Mouse (Mus musculus) CH12.LX (cell line): ENCODE data around the gene Asic1.

Experiments
- CHD1 ChIP-seq: IDR thresholded peaks from 2 replicates; pipeline ENCODE4 v1.6.1; 2012; ENCODE audit warnings: low read depth, low read length, improper control_type of control experiment, inconsistent platforms
- CTCF ChIP-seq, 2 experiments: IDR thresholded peaks in 1 of 2; conservative IDR thresholded peaks in 1 of 2; 2 replicates each; pipeline ENCODE4 v1.5.1; 2011 to 2012; ENCODE audit warnings: low read depth in 2 of 2, low read length in 2 of 2, improper control_type of control experiment in 1 of 2, inconsistent platforms in 1 of 2, mild to moderate bottlenecking in 1 of 2, moderate library complexity in 1 of 2
- ELF1 ChIP-seq: IDR thresholded peaks from 2 replicates; pipeline ENCODE4 v1.6.1; 2014; ENCODE audit warnings: low read depth, mild to moderate bottlenecking, inconsistent platforms, low read length, improper control_type of control experiment
- EP300 ChIP-seq: IDR thresholded peaks from 2 replicates; pipeline ENCODE4 v1.6.1; 2011; ENCODE audit warnings: low read length, improper control_type of control experiment
- MAX ChIP-seq: IDR thresholded peaks from 2 replicates; pipeline ENCODE4 v1.6.1; 2011; ENCODE audit warnings: low read length, improper control_type of control experiment
- MAZ ChIP-seq: IDR thresholded peaks from 2 replicates; pipeline ENCODE4 v1.6.1; 2012; ENCODE audit warnings: low read depth, mild to moderate bottlenecking, inconsistent platforms, low read length, improper control_type of control experiment, moderate library complexity
- POLR2A ChIP-seq: IDR thresholded peaks from 2 replicates; pipeline ENCODE4 v1.6.1; 2011; ENCODE audit warnings: low read depth, mild to moderate bottlenecking, improper control_type of control experiment, low read length
- RAD21 ChIP-seq: IDR thresholded peaks from 2 replicates; pipeline ENCODE4 v1.6.1; 2011; ENCODE audit warnings: low read depth, mild to moderate bottlenecking, low read length, improper control_type of control experiment, moderate library complexity
- SMC3 ChIP-seq: IDR thresholded peaks from 2 replicates; pipeline ENCODE4 v1.6.1; 2011; ENCODE audit warnings: low read depth, low read length, improper control_type of control experiment
- TBP ChIP-seq: conservative IDR thresholded peaks from 2 replicates; pipeline ENCODE4 v1.6.1; 2011; ENCODE audit warnings: low read depth, low read length, improper control_type of control experiment
- USF1 ChIP-seq: IDR thresholded peaks from 2 replicates; pipeline ENCODE4 v1.6.1; 2014; ENCODE audit warnings: low read depth, mild to moderate bottlenecking, inconsistent platforms, low read length, improper control_type of control experiment
- USF2 ChIP-seq: conservative IDR thresholded peaks from 2 replicates; pipeline ENCODE4 v1.6.1; 2011; ENCODE audit warnings: low read depth, low read length, improper control_type of control experiment
- ZNF384 ChIP-seq: IDR thresholded peaks from 2 replicates; pipeline ENCODE4 v1.6.1; 2012; ENCODE audit warnings: low read depth, low read length, improper control_type of control experiment, inconsistent platforms

GRCm38 (mm10) chr15:99684156-99684555 lies 14.0 kb downstream of the Asic1 start:
- TF ChIP-seq CTCF (conservative IDR thresholded peaks at IDR 0.05 in 1 of 2, IDR thresholded peaks at IDR 0.05 in 1 of 2; ENCODE audit: low read depth in 2 of 2, low read length in 2 of 2): no peak
- TF ChIP-seq RAD21: no peak
- no peak for TF ChIP-seq CHD1
- no peak for TF ChIP-seq POLR2A
- TF ChIP-seq USF1: no peak
- TF ChIP-seq USF2: no peak
- no peak for TF ChIP-seq ZNF384
- no peak for TF ChIP-seq MAX
- no peak for TF ChIP-seq SMC3
- TF ChIP-seq MAZ: no peak
- no peak for TF ChIP-seq EP300
- TF ChIP-seq ELF1: no peak
- TF ChIP-seq TBP: no peak
